Mouse (Mus musculus) ES-Bruce4 (cell line): ENCODE data around the gene Mrpl33. TPM values are rescaled to one million over a fixed set of nuclear protein-coding genes. Genes with fewer than 3 reads are reported as not detected.
A peak's percentile ranks its signal among the peaks of the same experiment; 100 is the strongest.

ENCODE experiments used
- H3K27ac ChIP-seq: 2 replicates; pipeline ENCODE4 v1.5.1; 2012; ENCODE audit warnings: low read length, inconsistent platforms; ENCODE audit not compliant: insufficient read depth
- H3K27me3 ChIP-seq: 2 replicates; pipeline ENCODE4 v1.6.1; 2012; ENCODE audit warnings: mild to moderate bottlenecking, low read length, inconsistent platforms; ENCODE audit not compliant: control insufficient read depth, poor library complexity, insufficient read depth, severe bottlenecking
- H3K36me3 ChIP-seq: 2 replicates; pipeline ENCODE4 v1.6.1; 2012; ENCODE audit warnings: inconsistent platforms, mild to moderate bottlenecking, low read length, moderate library complexity; ENCODE audit not compliant: control insufficient read depth, poor library complexity, insufficient read depth, severe bottlenecking
- H3K4me1 ChIP-seq: one replicate; pipeline ENCODE4 v1.8.1; 2011; ENCODE audit warnings: low read length; ENCODE audit not compliant: control insufficient read depth, insufficient read depth
- H3K4me3 ChIP-seq: 2 replicates; pipeline ENCODE4 v1.5.1; 2011; ENCODE audit warnings: low read depth, mild to moderate bottlenecking, low read length
- H3K9ac ChIP-seq: 2 replicates; pipeline ENCODE4 v1.6.1; 2012; ENCODE audit warnings: low read depth, mild to moderate bottlenecking, inconsistent platforms; ENCODE audit not compliant: poor library complexity, severe bottlenecking
- H3K9me3 ChIP-seq: replicated peaks from 2 replicates; pipeline ENCODE4 v1.6.1; 2012; ENCODE audit warnings: mild to moderate bottlenecking, low read length, inconsistent platforms; ENCODE audit not compliant: control insufficient read depth, poor library complexity, insufficient read depth, severe bottlenecking
- CTCF ChIP-seq: IDR thresholded peaks from one replicate; pipeline ENCODE4 v1.8.1; 2011; ENCODE audit warnings: low read depth, low read length
- EP300 ChIP-seq: IDR thresholded peaks from 2 replicates; pipeline ENCODE4 v1.6.1; 2011; ENCODE audit warnings: low read depth, low read length; ENCODE audit not compliant: insufficient read depth
- POLR2A ChIP-seq: IDR thresholded peaks from one replicate; pipeline ENCODE4 v1.8.1; 2011; ENCODE audit warnings: low read length; ENCODE audit not compliant: insufficient read depth
- polyA plus RNA-seq: library from polyadenylated mRNA; stranded (reverse); fragments of >200 nt; gene quantifications from 2 replicates; pipeline ENCODE4 v1.2.4, GENCODE M21; 2011; ENCODE audit warnings: low read depth; ENCODE audit not compliant: missing spikeins, insufficient read depth, insufficient read length

Mrpl33 gene
- polyA plus RNA-seq, 1 experiment: 161 TPM

GRCm38 (mm10) chr5:31589711-31590319, 6.9 kb upstream of the Mrpl33 start:
- H3K36me3 ChIP-seq: no peaks in the 10 kb centered on the region
- peaks cover 4% of the 10 kb centered on the region for H3K9me3 ChIP-seq
- H3K27me3 ChIP-seq: no peaks in the 10 kb centered on the region
- no peak overlapping the region for H3K9ac ChIP-seq
- H3K4me1 ChIP-seq: peaks cover 3% of the 10 kb centered on the region
- H3K27ac ChIP-seq: no peak overlapping the region
- no peak overlapping the region for H3K4me3 ChIP-seq
- no peak for TF ChIP-seq POLR2A
- TF ChIP-seq EP300: no peak
- no peak for TF ChIP-seq CTCF

DNA sequence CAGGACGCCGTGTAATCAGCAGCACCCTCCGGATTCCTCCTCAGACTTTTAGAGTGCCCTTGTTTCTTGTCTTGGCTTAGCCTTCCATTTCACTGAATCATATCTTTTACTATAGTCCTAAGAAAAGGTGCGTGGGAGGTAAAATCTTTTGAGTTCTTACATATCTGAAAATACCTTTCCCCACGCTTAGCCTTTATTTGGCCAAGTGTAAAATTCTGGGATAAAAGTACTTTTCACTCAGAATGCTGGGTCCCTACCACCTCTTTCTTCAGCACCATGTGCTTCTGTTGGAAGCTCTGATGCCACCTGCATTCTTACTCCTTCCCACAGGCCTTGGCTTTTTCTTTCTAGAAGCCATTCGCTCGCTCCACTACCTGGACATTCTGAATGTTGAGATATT, 5.6 kb upstream of the Mrpl33 start:
- Histone ChIP-seq H3K27ac (no peak overlapping the region), H3K9me3 (peaks cover 4% of the 10 kb centered on the region), H3K9ac (no peak overlapping the region), H3K4me3 (no peak overlapping the region), H3K36me3 (no peaks in the 10 kb centered on the region), H3K27me3 (no peaks in the 10 kb centered on the region), H3K4me1 (peaks cover 7% of the 10 kb centered on the region)
- TF ChIP-seq CTCF: no peak
- TF ChIP-seq POLR2A: no peak
- TF ChIP-seq EP300: no peak

DNA sequence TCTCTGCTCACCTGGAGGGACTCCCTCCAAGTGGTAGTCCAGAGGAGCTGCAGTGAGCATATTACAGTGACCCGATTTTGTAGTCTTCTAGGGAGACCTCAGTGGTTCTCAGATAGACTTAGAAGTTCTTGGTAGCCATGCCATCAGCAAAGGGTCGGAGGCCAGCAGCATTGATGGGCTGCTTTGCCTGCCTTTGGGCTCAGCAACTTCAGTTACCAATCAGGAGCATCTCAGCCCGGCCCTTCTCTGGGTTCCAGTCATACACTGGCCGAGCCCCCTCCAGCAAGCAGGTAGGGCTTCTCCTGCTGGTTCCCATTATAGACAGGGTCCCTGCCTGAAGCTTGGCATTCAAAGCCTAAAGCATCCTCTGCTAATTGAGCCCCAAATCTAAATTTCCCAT, 867 bp upstream of the Mrpl33 start:
- H3K27ac ChIP-seq: peak overlapping the region; percentile 32; the same call in 1 of the 2 replicates
- no peaks in the 10 kb centered on the region for H3K36me3 ChIP-seq
- peak overlapping the region; percentile 38 for H3K4me3 ChIP-seq
- H3K9me3 ChIP-seq: no peaks in the 10 kb centered on the region
- no peaks in the 10 kb centered on the region for H3K27me3 ChIP-seq
- H3K9ac ChIP-seq: peak overlapping the region; percentile 48
- H3K4me1 ChIP-seq: peaks cover 3% of the 10 kb centered on the region
- TF ChIP-seq CTCF (no peak), POLR2A (no peak), EP300 (no peak)

GRCm38 (mm10) chr5:31597430-31597944, 752 bp downstream of the Mrpl33 start:
- no peaks in the 10 kb centered on the region for H3K27me3 ChIP-seq
- H3K36me3 ChIP-seq: no peaks in the 10 kb centered on the region
- peak overlapping the region; percentile 48 for H3K9ac ChIP-seq
- no peak overlapping the region; the same call in 1 of the 2 replicates for H3K27ac ChIP-seq
- H3K4me3 ChIP-seq: peak overlapping the region; percentile 55
- no peaks in the 10 kb centered on the region for H3K9me3 ChIP-seq
- H3K4me1 ChIP-seq: peaks cover 5% of the 10 kb centered on the region
- TF ChIP-seq POLR2A: no peak
- TF ChIP-seq EP300: no peak
- no peak for TF ChIP-seq CTCF

DNA sequence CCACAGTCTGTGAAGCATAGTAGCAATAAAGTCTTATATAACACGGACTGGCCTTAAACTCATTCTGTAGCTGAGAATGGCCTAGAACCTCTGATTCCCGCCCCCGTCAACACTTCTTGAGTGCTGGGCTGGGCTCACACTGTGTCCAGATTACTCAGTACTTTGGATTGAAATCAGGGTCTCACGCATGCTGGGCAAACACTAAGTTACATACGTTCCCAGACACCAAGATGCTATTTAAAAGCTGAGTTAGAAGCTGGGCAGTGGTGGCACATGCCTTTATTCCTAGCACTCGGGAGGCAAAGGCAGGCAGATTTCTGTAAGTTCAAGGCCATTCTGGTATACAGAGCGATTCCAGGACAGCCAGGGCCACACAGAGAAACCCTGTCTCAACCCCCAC, 1.4 kb downstream of the Mrpl33 start:
- peaks cover 6% of the 10 kb centered on the region for H3K4me1 ChIP-seq
- H3K9me3 ChIP-seq: no peaks in the 10 kb centered on the region
- no peaks in the 10 kb centered on the region for H3K36me3 ChIP-seq
- no peak overlapping the region for H3K27ac ChIP-seq
- no peaks in the 10 kb centered on the region for H3K27me3 ChIP-seq
- H3K4me3 ChIP-seq: no peak overlapping the region
- TF ChIP-seq POLR2A (no peak), EP300 (no peak), CTCF (no peak)
- no peak overlapping the region for H3K9ac ChIP-seq

DNA sequence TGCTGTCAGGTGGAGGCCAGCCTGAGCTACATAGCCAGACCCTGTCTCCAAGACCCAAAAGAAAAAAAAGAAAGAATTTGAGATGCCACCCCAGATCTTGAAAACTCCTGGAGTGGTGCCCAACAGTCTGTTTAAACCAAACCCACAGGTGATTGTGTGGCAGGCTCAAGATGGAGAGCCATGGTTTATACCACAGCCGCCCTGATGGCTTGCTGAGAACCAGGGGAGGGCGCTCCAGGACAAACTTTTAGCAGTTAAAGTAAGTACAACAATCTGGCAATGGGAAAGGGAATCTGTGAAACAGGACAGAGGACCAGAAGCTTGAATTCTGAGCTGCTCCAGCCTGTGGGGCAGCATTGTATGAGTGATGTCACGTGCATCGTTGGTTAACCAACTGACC, 1.8 kb downstream of the Mrpl33 start:
- Histone ChIP-seq H3K9me3 (no peaks in the 10 kb centered on the region), H3K4me3 (no peak overlapping the region), H3K4me1 (peaks cover 6% of the 10 kb centered on the region), H3K27me3 (no peaks in the 10 kb centered on the region), H3K9ac (no peak overlapping the region), H3K36me3 (no peaks in the 10 kb centered on the region), H3K27ac (no peak overlapping the region)
- TF ChIP-seq POLR2A (no peak), EP300 (no peak), CTCF (peak; percentile 74)
